Mouse (Mus musculus): ENCODE results near the gene Akr1a1.

DNA sequence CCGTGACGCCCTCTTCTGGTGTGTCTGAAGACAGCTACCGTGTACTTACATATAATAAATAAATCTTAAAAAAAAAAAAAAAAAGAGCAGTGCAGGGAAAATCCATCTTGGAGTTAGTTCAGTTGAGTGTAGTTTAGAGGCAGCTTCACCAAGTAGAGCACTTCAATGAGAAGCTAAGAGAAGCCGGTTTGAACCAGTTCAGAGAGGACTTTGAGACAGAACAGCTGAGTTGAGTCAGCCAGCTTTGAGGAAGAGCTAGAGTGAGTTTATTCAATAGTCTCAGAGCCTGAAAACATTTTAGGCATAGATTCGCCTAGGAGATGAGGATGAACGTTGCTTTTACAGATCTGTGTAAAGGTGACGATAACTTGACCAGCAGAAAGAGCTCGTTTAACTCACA lies 55.7 kb downstream of the Akr1a1 start:
- TF ChIP-seq CTCF (IDR thresholded peaks at IDR 0.05; ENCODE audit: low read depth) (no peak), EP300 (IDR thresholded peaks at IDR 0.05; ENCODE audit: low read depth) (no peak)
